Mouse (Mus musculus) cerebellum, adult 2 months (tissue): ENCODE results near the gene Man1c1.

Source experiments
- CTCF ChIP-seq: fragments of 200-500 bp; IDR thresholded peaks from 2 replicates; pipeline ENCODE4 v1.5.1; 2011; ENCODE audit warnings: low read depth, mild to moderate bottlenecking, control low read depth, low read length, moderate library complexity, borderline replicate concordance; ENCODE audit not compliant: insufficient read depth
- POLR2A ChIP-seq: fragments of 200-500 bp; IDR thresholded peaks from 2 replicates; pipeline ENCODE4 v1.6.1; 2011; ENCODE audit warnings: low read length, control low read depth, borderline replicate concordance; ENCODE audit not compliant: insufficient read depth

DNA sequence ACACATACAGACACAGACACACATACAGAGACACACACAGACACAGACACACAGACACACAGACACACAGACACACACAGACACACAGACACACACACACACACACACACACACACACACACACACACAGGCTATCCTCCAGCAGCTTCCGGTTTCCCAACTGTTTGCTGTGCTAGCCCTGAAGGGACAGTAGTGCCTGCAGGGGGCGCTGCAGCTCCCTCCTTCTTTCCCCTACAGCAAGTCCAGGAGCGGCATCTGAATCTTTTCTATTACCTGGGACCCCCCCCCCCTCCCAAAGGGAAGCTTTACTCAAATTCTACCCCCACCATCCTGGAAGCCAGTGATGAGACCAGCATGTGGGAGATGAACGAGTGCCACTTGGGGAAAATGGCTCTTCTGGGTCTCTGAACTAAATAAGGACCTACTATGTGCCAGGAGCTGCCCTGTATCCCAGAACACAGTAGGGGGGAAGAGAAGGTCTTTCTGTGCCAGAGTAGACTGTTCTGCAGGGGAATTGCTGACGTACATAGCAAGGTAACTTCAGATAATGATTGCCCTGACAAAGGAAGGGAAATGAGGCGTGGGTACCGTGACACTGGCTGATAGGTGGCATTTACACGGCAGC lies 148.0 kb downstream of the Man1c1 start:
- TF ChIP-seq CTCF (peak; percentile 46), POLR2A (no peak)
